Mouse (Mus musculus): ENCODE results near the gene Abcb11. TPM values are rescaled to one million over a fixed set of nuclear protein-coding genes. Genes with fewer than 3 reads are reported as not detected.

The Abcb11 gene
- total RNA-seq, 2 experiments from 2014 or later = not detected

DNA sequence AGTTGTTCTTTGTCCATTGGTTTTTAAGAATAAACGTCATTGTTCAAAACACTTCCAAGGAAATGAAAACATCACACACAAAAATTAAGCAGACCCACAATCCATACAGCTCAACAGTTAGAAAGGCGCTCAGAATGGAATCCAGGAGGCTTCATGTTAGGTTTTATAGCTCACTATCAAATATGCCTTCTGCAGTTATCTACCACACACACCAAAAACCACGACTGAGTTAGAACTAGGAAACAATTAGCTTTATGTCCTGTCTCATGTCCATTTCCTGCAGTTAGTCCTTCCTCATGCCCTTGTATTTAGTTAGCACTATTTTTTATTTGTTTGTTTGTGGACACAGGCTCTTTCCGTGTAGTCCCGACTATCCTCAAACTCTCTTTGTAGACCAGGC, 151.4 kb downstream of the Abcb11 start:
- no peak for DNase-seq (ENCODE audit: low spot score in 2 of 2)

DNA sequence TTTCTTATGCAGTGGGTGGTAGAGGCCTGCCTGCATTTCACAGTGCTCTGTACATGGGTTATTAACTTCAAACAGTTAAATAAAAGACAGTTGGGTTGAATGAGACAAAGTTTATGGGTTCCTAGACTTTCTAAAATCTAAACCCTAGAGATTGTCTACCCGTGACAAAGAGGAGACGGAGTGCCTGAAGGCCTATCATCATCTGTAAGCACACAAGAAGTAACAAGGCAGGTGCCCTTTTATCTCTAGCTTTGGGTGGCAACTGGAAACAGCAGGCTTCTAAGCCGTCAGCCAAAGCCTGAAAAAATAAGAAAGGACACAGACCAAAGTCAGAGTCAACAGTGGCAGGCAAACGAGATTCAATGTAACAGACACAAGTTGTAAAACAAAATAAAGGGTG, 153.2 kb downstream of the Abcb11 start:
- DNase-seq (ENCODE audit: low spot score in 2 of 2) = no peak

DNA sequence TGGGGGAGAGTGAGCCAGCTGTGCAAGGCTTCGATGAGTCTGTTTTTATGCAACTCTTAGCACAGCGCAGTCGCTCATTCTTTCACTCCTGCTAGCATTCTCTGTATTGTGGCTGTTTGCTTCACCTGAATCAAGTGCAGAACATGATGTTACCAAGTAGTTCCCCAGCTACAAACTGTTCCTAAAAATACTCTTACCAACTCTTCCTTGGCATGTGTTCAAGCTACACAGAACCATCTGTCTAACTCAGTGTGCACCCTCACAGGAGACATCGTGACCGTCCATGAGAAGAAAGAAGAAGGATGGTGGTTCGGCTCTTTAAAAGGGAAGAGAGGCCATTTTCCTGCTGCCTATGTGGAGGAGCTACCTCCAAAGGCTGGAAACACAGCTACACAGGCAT, 153.7 kb downstream of the Abcb11 start:
- DNase-seq (ENCODE audit: low spot score in 2 of 2) = peak; percentile 29 to 43

Other genes with a start within 250 kb of the Abcb11 start
- 1 to 10 TPM; 5.0 TPM for gene Nostrin, start 206.8 kb downstream of the Abcb11 start, total RNA-seq (2021)
- gene Spc25, start 136.4 kb downstream of the Abcb11 start, total RNA-seq (2021) = under 1 TPM; 0.81 to 0.91 TPM
- gene G6pc2, start 131.5 kb downstream of the Abcb11 start, total RNA-seq (2021) = not detected
- gene Dhrs9, start 37.8 kb upstream of the Abcb11 start, total RNA-seq (2021) = under 1 TPM; 0.12 to 0.21 TPM
- under 1 TPM; 0.02 to 0.12 TPM for gene Lrp2, start 243.4 kb upstream of the Abcb11 start, total RNA-seq (2021)

All from left cerebral cortex, adult 18-20 months (tissue).